Mouse (Mus musculus): Measurements from ENCODE around the gene 4930518I15Rik.
A peak's percentile ranks its signal among the peaks of the same experiment; 100 is the strongest.
"Not testable (repeated sequence)": the region's sequence is repeated elsewhere in the genome, so short reads cannot be mapped to it uniquely, and the experiment has no call there.

Gene 4930518I15Rik

DNA sequence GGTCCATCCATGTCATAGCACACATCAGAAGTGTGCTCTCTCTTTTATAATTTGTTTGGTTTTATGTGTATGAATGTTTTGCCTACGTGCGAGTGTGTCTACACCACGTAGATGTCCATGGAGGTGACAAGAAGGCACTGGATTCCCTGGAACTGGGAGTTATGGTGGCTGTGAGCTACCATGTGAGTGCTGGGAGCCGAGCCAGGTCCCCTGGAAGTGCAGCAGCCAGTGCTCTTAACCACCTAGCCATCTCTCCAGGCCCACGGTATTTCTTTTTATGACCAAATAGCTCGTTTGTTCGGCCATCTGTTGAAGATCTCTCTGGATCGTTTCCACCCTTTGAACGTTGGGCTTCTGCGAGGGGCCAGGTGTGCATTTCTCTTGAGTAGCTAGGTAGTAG is 14.4 kb downstream of the 4930518I15Rik start:
- DNase-seq (ENCODE audit: low spot score in 2 of 2), result no peak

DNA sequence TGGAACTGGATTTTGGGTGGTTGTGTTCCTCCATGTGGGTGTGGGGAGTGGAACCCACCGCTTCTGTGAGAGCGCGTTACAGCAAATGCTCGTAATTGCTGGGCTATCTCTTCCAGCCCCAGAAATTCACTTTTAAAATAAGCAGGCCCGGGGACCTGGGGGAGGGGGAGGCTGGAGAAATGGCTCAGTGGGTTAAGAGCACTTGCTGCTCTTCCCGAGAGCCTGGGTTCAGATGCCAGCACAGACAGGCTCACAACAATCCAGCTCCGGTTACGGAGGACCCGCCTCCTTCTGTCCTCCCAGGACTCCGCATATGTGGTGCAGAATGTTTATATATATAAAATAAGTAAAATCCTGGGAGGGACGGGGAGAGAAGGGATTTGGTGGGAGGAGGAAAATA is 15.0 kb downstream of the 4930518I15Rik start:
- DNase-seq (ENCODE audit: low spot score in 2 of 2), result no peak

- peak in 1 of 2 experiments; percentile 20 for DNase-seq (ENCODE audit: low spot score in 2 of 2)
Measured at GRCm38 (mm10) chr2:156841841-156842706, 15.7 kb downstream of the 4930518I15Rik start.

GRCm38 (mm10) chr2:156841028-156841840 is 16.5 kb downstream of the 4930518I15Rik start:
- peak in 1 of 2 experiments; percentile 28 for DNase-seq (ENCODE audit: low spot score in 2 of 2)

- DNase-seq (ENCODE audit: low spot score in 2 of 2), result peak in 1 of 2 experiments; percentile 11
Measured at GRCm38 (mm10) chr2:156840301-156841027, 17.3 kb downstream of the 4930518I15Rik start.

- DNase-seq (ENCODE audit: low spot score in 2 of 2), result peak; percentile 34 to 52
Measured at GRCm38 (mm10) chr2:156839319-156840191, 18.2 kb downstream of the 4930518I15Rik start, which contains the start of gene Tgif2. Tgif2 (plus strand) TSS chr2:156840007.

- DNase-seq (ENCODE audit: low spot score in 2 of 2), result no peak
Measured at GRCm38 (mm10) chr2:156838839-156839238, 18.9 kb downstream of the 4930518I15Rik start.

- DNase-seq (ENCODE audit: low spot score in 2 of 2), result no peak
Measured at GRCm38 (mm10) chr2:156834336-156834735, 23.4 kb downstream of the 4930518I15Rik start.

GRCm38 (mm10) chr2:156825128-156825527 is 32.6 kb downstream of the 4930518I15Rik start:
- DNase-seq (ENCODE audit: low spot score in 2 of 2), result not testable (repeated sequence)

- no peak for DNase-seq (ENCODE audit: low spot score in 2 of 2)
Measured at GRCm38 (mm10) chr2:156816116-156816515, 41.6 kb downstream of the 4930518I15Rik start.

GRCm38 (mm10) chr2:156815412-156815811 is 42.3 kb downstream of the 4930518I15Rik start:
- DNase-seq (ENCODE audit: low spot score in 2 of 2), result no peak

GRCm38 (mm10) chr2:156814893-156815292 is 42.9 kb downstream of the 4930518I15Rik start:
- no peak for DNase-seq (ENCODE audit: low spot score in 2 of 2)

DNA sequence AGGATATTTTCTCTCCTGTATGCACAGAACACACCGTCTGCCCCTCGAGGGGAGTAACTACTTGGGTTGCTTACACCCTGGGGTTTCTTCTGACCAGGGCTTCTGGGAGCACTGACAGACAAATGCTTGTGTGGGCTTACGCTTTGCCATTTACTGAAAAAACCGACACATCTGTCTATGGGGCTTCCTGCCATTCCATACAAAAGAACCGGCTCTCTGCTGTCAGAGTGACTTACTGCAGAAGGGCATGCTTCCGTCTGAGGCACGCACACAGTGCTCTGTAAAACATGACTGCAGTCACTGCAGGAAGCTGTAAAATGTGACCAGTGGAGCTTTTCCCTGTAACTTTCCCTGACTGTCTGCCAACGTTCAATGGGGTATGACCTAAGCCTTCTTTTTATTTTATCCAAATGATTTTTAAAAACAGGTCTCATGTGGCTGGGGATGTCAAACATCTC is 43.4 kb downstream of the 4930518I15Rik start:
- no peak for DNase-seq (ENCODE audit: low spot score in 2 of 2)

- DNase-seq (ENCODE audit: low spot score in 2 of 2), result no peak
Measured at GRCm38 (mm10) chr2:156811556-156811955, 46.2 kb downstream of the 4930518I15Rik start.

DNA sequence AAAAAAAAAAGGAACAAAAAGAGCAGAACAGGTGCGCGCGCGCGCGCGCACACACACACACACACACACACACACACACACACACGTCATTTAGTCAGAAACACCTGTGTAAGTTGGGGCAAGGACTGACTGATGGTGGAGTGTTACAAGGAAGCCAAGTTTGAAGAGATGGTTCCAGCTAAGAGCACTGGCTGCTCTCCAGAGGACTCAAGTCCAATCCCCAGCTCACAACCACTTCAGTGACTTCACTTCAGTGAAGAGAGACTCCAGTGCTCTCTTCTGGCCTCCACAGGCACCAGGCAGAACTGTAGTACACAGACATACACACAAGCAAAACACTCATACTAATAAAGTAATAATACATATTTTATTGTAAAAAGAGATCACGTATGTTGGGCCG is 47.0 kb downstream of the 4930518I15Rik start:
- DNase-seq (ENCODE audit: low spot score in 2 of 2), result no peak

GRCm38 (mm10) chr2:156809579-156809978 is 48.2 kb downstream of the 4930518I15Rik start:
- peak in 1 of 2 experiments; percentile 20 for DNase-seq (ENCODE audit: low spot score in 2 of 2)

- no peak for DNase-seq (ENCODE audit: low spot score in 2 of 2)
Measured at GRCm38 (mm10) chr2:156806886-156807285, 50.9 kb downstream of the 4930518I15Rik start.
